ENCODE assay signal across 8 mouse cellular contexts in genomic region chr4:29117926-29118325, GRCm38 (mm10).
A peak's percentile ranks its signal among the peaks of the same experiment; 100 is the strongest.
DNase-seq lines count a peak whose midpoint lies in the region; ATAC-seq and TF ChIP-seq lines count a peak whose summit lies in the region.

No protein-coding gene starts in this region.

- H3K9me3 ChIP-seq in midbrain, postnatal 0 days (ENCODE audit: low read length) = no peaks in the 10 kb centered on the region

- H3K79me2 ChIP-seq in heart, adult 2 months (replicated peaks; ENCODE audit: control insufficient read depth, insufficient read depth, low read length) = no peaks in the 10 kb centered on the region

- peak; percentile 74; the same call in 1 of the 2 replicates for ATAC-seq in midbrain, postnatal 0 days (ENCODE audit: low FRiP score)

- TF ChIP-seq POLR2A in cerebellum, adult 2 months (IDR thresholded peaks at IDR 0.05; ENCODE audit: borderline replicate concordance, insufficient read depth, low read length) = no peak
- no peak for TF ChIP-seq POLR2A in heart, adult 2 months (IDR thresholded peaks at IDR 0.05; ENCODE audit: insufficient read depth, low read depth, low read length)

- peak; percentile 13 for DNase-seq in adrenal gland, postnatal 25 days
- DNase-seq in adrenal gland, adult 8-10 months = no peak
- DNase-seq in cerebellum, adult 2 months = peak; percentile 62 to 78
- DNase-seq in heart, adult 2 months = peak; percentile 56 to 59
- DNase-seq in layer of hippocampus, postnatal 10 days (ENCODE audit: low spot score in 2 of 2) = peak; percentile 72 to 75
- peak; percentile 85 for DNase-seq in midbrain, postnatal 0 days (ENCODE audit: low spot score)
- DNase-seq in spleen, adult 18-20 months = no peak
- DNase-seq in embryo, embryonic 9.5 days (ENCODE audit: extremely low spot score) = no peak

- no peak overlapping the region for H3K9ac ChIP-seq in heart, adult 2 months (ENCODE audit: low read depth, low read length)
- H3K9ac ChIP-seq in midbrain, postnatal 0 days (replicated peaks; ENCODE audit: low read length, poor library complexity, severe bottlenecking) = no peak overlapping the region

- no peaks in the 10 kb centered on the region for H3K36me3 ChIP-seq in heart, adult 2 months (ENCODE audit: control insufficient read depth, insufficient read depth, low read length)
- H3K36me3 ChIP-seq in midbrain, postnatal 0 days (ENCODE audit: insufficient read depth, low read length) = no peaks in the 10 kb centered on the region

- H3K4me1 ChIP-seq in cerebellum, adult 2 months (ENCODE audit: control insufficient read depth, insufficient read depth, low read length) = no peaks in the 10 kb centered on the region
- H3K4me1 ChIP-seq in heart, adult 2 months (ENCODE audit: control insufficient read depth, insufficient read depth, low read length) = no peaks in the 10 kb centered on the region
- no peaks in the 10 kb centered on the region for H3K4me1 ChIP-seq in midbrain, postnatal 0 days (ENCODE audit: insufficient read depth, low read length)

- H3K4me2 ChIP-seq in midbrain, postnatal 0 days (ENCODE audit: low read depth, low read length, poor library complexity, severe bottlenecking) = no peak overlapping the region

- intact Hi-C loops in heart, adult 2 months (cut with DNase I) = no loop called here

- 1% methylated on average over 9 of the region's 9 CpGs for WGBS in cerebellum, adult 2 months
- 14% methylated on average over 9 of the region's 9 CpGs for WGBS in heart, adult 2 months
- WGBS in midbrain, postnatal 0 days = 49% methylated on average over 9 of the region's 9 CpGs

- H3K4me3 ChIP-seq in cerebellum, adult 2 months (replicated peaks; ENCODE audit: insufficient read depth, low read depth, low read length) = peak overlapping the region; percentile 17
- H3K4me3 ChIP-seq in heart, adult 2 months = peak overlapping the region; percentile 16; the same call in 1 of the 2 replicates
- no peak overlapping the region for H3K4me3 ChIP-seq in midbrain, postnatal 0 days (ENCODE audit: low read depth, low read length)

- H3K27ac ChIP-seq in cerebellum, adult 2 months (ENCODE audit: insufficient read depth, low read length) = no peak overlapping the region
- H3K27ac ChIP-seq in heart, adult 2 months = peak overlapping the region; percentile 5; the same call in 1 of the 2 replicates
- H3K27ac ChIP-seq in midbrain, postnatal 0 days (ENCODE audit: low read depth, low read length) = no peak overlapping the region

- TF ChIP-seq EP300 in heart, adult 2 months (IDR thresholded peaks at IDR 0.05; ENCODE audit: insufficient read depth, low read depth, low read length) = no peak

- TF ChIP-seq CTCF in cerebellum, adult 2 months (IDR thresholded peaks at IDR 0.05; ENCODE audit: borderline replicate concordance, insufficient read depth, low read depth, low read length) = no peak
- TF ChIP-seq CTCF in heart, adult 2 months (IDR thresholded peaks at IDR 0.05) = no peak
- TF ChIP-seq CTCF in midbrain, postnatal 0 days (IDR thresholded peaks at IDR 0.05) = no peak

- no peaks in the 10 kb centered on the region for H3K27me3 ChIP-seq in cerebellum, adult 2 months (ENCODE audit: control insufficient read depth, insufficient read depth, low read length)
- no peaks in the 10 kb centered on the region for H3K27me3 ChIP-seq in heart, adult 2 months (ENCODE audit: control insufficient read depth, insufficient read depth, low read length)
- H3K27me3 ChIP-seq in midbrain, postnatal 0 days (ENCODE audit: insufficient read depth, low read length) = no peaks in the 10 kb centered on the region

Comparison
In these comparisons a context has a peak if more than half of its experiments do, and no peak if none do; other contexts are left out.
1. DNase-seq: peak in adrenal gland, postnatal 25 days (single experiment), cerebellum, adult 2 months (2 of 2), heart, adult 2 months (2 of 2), layer of hippocampus, postnatal 10 days (2 of 2) and midbrain, postnatal 0 days (single experiment); none in adrenal gland, adult 8-10 months (single experiment), spleen, adult 18-20 months (0 of 2) and embryo, embryonic 9.5 days (single experiment).